Mouse (Mus musculus) hindbrain, embryonic 15.5 days (tissue): ENCODE measurements around the gene Vwa8. TPM values are rescaled to one million over a fixed set of nuclear protein-coding genes. Genes with fewer than 3 reads are reported as not detected.

Source experiments
- ATAC-seq: fragments of 200-750 bp; cut with Nextera tagmentation; 2 replicates; pipeline ENCODE4 v1.8.0; 2017; ENCODE audit warnings: low read depth, moderate number of reproducible peaks, moderate TSS enrichment; ENCODE audit not compliant: low FRiP score
- H3K27ac ChIP-seq: fragments of 300-500 bp; sonication (generic); replicated peaks from 2 replicates; pipeline ENCODE4 v1.5.1; 2015; ENCODE audit warnings: mild to moderate bottlenecking, inconsistent platforms
- H3K27me3 ChIP-seq: fragments of 300-500 bp; sonication (generic); 2 replicates; pipeline ENCODE4 v1.6.1; 2015; ENCODE audit warnings: control low read depth, inconsistent platforms
- H3K36me3 ChIP-seq: fragments of 300-500 bp; sonication (generic); 2 replicates; pipeline ENCODE4 v1.6.1; 2015; ENCODE audit warnings: control low read depth, inconsistent platforms
- H3K4me1 ChIP-seq: fragments of 300-500 bp; sonication (generic); replicated peaks from 2 replicates; pipeline ENCODE4 v1.6.1; 2015; ENCODE audit warnings: control low read depth, inconsistent platforms
- H3K4me2 ChIP-seq: fragments of 300-500 bp; sonication (generic); 2 replicates; pipeline ENCODE4 v1.6.1; 2015; ENCODE audit warnings: moderate library complexity, mild to moderate bottlenecking, inconsistent platforms
- H3K4me3 ChIP-seq: fragments of 300-500 bp; sonication (generic); 2 replicates; pipeline ENCODE4 v1.5.1; 2015; ENCODE audit warnings: mild to moderate bottlenecking, inconsistent platforms
- H3K9ac ChIP-seq: fragments of 300-500 bp; sonication (generic); 2 replicates; pipeline ENCODE4 v1.6.1; 2015; ENCODE audit warnings: inconsistent platforms
- H3K9me3 ChIP-seq: fragments of 300-500 bp; sonication (generic); 2 replicates; pipeline ENCODE4 v1.6.1; 2016; ENCODE audit warnings: control low read depth, inconsistent platforms
- WGBS: fragments of 180-500 bp; shearing (Covaris S2); methylation state at CpG from one replicate; pipeline ENCODE4 v1.1.7; 2015; 5-methylcytosine and 5-hydroxymethylcytosine counted together
- polyA plus RNA-seq: library from polyadenylated mRNA; unstranded; fragments of >200 nt; fragmentation: Nextera tagmentation; extraction: Ambion mirVana; gene quantifications from 2 replicates; pipeline ENCODE4 v1.2.1, GENCODE M21; 2015

Vwa8 gene
- polyA plus RNA-seq, 1 experiment from 2014 or later = 7.1 TPM

- no peak; the same call in 1 of the 2 replicates for ATAC-seq
- H3K4me2 ChIP-seq = no peak overlapping the region
- no peaks in the 10 kb centered on the region for H3K9me3 ChIP-seq
- no peak overlapping the region for H3K9ac ChIP-seq
- 72% methylated on average over 11 of the region's 11 CpGs for WGBS
- H3K36me3 ChIP-seq = no peaks in the 10 kb centered on the region
- no peak overlapping the region for H3K27ac ChIP-seq
- H3K4me3 ChIP-seq = no peak overlapping the region
- H3K4me1 ChIP-seq = 0 out of 2 replicates have a peak, but pooled peaks cover 3% of the 10 kb centered on the region
- no peaks in the 10 kb centered on the region for H3K27me3 ChIP-seq
Measured at GRCm38 (mm10) chr14:79049544-79049943, 200.7 kb downstream of the Vwa8 start.

- no peaks in the 10 kb centered on the region for H3K9me3 ChIP-seq
- H3K4me1 ChIP-seq = peaks cover 3% of the 10 kb centered on the region; the same call in 1 of the 2 replicates
- H3K4me2 ChIP-seq = no peak overlapping the region
- H3K4me3 ChIP-seq = no peak overlapping the region
- 89% methylated on average over 3 of the region's 3 CpGs for WGBS
- no peaks in the 10 kb centered on the region for H3K27me3 ChIP-seq
- no peak overlapping the region for H3K9ac ChIP-seq
- no peak overlapping the region for H3K27ac ChIP-seq
- no peak for ATAC-seq
- H3K36me3 ChIP-seq = no peaks in the 10 kb centered on the region
Measured at GRCm38 (mm10) chr14:79065636-79066035, 216.8 kb downstream of the Vwa8 start.

- 80% methylated on average over 1 of the region's 1 CpGs for WGBS
- Histone ChIP-seq H3K9me3 (no peaks in the 10 kb centered on the region), H3K36me3 (no peaks in the 10 kb centered on the region), H3K4me2 (no peak overlapping the region), H3K27me3 (no peaks in the 10 kb centered on the region), H3K4me1 (peaks cover 3% of the 10 kb centered on the region; the same call in 1 of the 2 replicates), H3K4me3 (no peak overlapping the region), H3K9ac (no peak overlapping the region), H3K27ac (no peak overlapping the region)
- no peak for ATAC-seq
Measured at GRCm38 (mm10) chr14:79069515-79069914, 220.7 kb downstream of the Vwa8 start.

- H3K27me3 ChIP-seq = no peaks in the 10 kb centered on the region
- H3K36me3 ChIP-seq = no peaks in the 10 kb centered on the region
- ATAC-seq = no peak
- 88% methylated on average over 8 of the region's 8 CpGs for WGBS
- H3K9ac ChIP-seq = no peak overlapping the region
- H3K27ac ChIP-seq = no peak overlapping the region
- H3K4me1 ChIP-seq = no peaks in the 10 kb centered on the region
- H3K9me3 ChIP-seq = no peaks in the 10 kb centered on the region
- no peak overlapping the region for H3K4me2 ChIP-seq
- H3K4me3 ChIP-seq = no peak overlapping the region
Measured at GRCm38 (mm10) chr14:79074786-79075185, 225.9 kb downstream of the Vwa8 start.

- H3K36me3 ChIP-seq = no peaks in the 10 kb centered on the region
- ATAC-seq = no peak
- H3K4me1 ChIP-seq = no peaks in the 10 kb centered on the region
- WGBS = 90% methylated on average over 9 of the region's 9 CpGs
- H3K27me3 ChIP-seq = no peaks in the 10 kb centered on the region
- no peak overlapping the region for H3K4me2 ChIP-seq
- H3K27ac ChIP-seq = no peak overlapping the region
- no peak overlapping the region for H3K9ac ChIP-seq
- H3K9me3 ChIP-seq = no peaks in the 10 kb centered on the region
- no peak overlapping the region for H3K4me3 ChIP-seq
Measured at GRCm38 (mm10) chr14:79076560-79077300, 227.9 kb downstream of the Vwa8 start.

GRCm38 (mm10) chr14:79083573-79083972 lies 234.7 kb downstream of the Vwa8 start:
- no peak for ATAC-seq

GRCm38 (mm10) chr14:79086006-79086405 lies 237.2 kb downstream of the Vwa8 start:
- H3K27ac ChIP-seq = no peak overlapping the region
- ATAC-seq = no peak
- 84% methylated on average over 5 of the region's 5 CpGs for WGBS
- H3K4me1 ChIP-seq = no peaks in the 10 kb centered on the region; the same call in 1 of the 2 replicates
- H3K4me3 ChIP-seq = no peak overlapping the region
- H3K4me2 ChIP-seq = no peak overlapping the region
- no peak overlapping the region for H3K9ac ChIP-seq
- no peaks in the 10 kb centered on the region for H3K9me3 ChIP-seq
- no peaks in the 10 kb centered on the region for H3K36me3 ChIP-seq
- no peaks in the 10 kb centered on the region for H3K27me3 ChIP-seq

More at GRCm38 (mm10) chr14:79083573-79083972, 234.7 kb downstream of the Vwa8 start:
- Histone ChIP-seq H3K9ac (no peak overlapping the region), H3K9me3 (no peaks in the 10 kb centered on the region), H3K4me2 (no peak overlapping the region), H3K36me3 (no peaks in the 10 kb centered on the region), H3K4me1 (no peaks in the 10 kb centered on the region), H3K27ac (no peak overlapping the region), H3K27me3 (no peaks in the 10 kb centered on the region), H3K4me3 (no peak overlapping the region)
- WGBS = 83% methylated on average over 7 of the region's 7 CpGs

GRCm38 (mm10) chr14:79089464-79089863 lies 240.6 kb downstream of the Vwa8 start:
- no peaks in the 10 kb centered on the region for H3K27me3 ChIP-seq
- peaks cover 2% of the 10 kb centered on the region; the same call in 1 of the 2 replicates for H3K9me3 ChIP-seq
- no peaks in the 10 kb centered on the region; the same call in 1 of the 2 replicates for H3K4me1 ChIP-seq
- H3K4me2 ChIP-seq = no peak overlapping the region
- H3K36me3 ChIP-seq = peaks cover 7% of the 10 kb centered on the region
- no peak overlapping the region for H3K9ac ChIP-seq
- H3K27ac ChIP-seq = no peak overlapping the region
- 27% methylated on average over 2 of the region's 2 CpGs for WGBS
- H3K4me3 ChIP-seq = no peak overlapping the region
- ATAC-seq = peak; percentile 56; the same call in 1 of the 2 replicates

- ATAC-seq = no peak
Measured at GRCm38 (mm10) chr14:79097181-79097580, 248.3 kb downstream of the Vwa8 start.

GRCm38 (mm10) chr14:79106655-79107515 lies 258.0 kb downstream of the Vwa8 start:
- Histone ChIP-seq H3K36me3 (no peaks in the 10 kb centered on the region), H3K27ac (no peak overlapping the region), H3K27me3 (no peaks in the 10 kb centered on the region), H3K9me3 (no peaks in the 10 kb centered on the region), H3K4me1 (peaks cover 3% of the 10 kb centered on the region; the same call in 1 of the 2 replicates), H3K4me3 (no peak overlapping the region), H3K9ac (no peak overlapping the region), H3K4me2 (peak overlapping the region; percentile 43)
- ATAC-seq = peak; percentile 89
- 29% methylated on average over 14 of the region's 14 CpGs for WGBS

More at GRCm38 (mm10) chr14:79097181-79097580, 248.3 kb downstream of the Vwa8 start:
- Histone ChIP-seq H3K4me3 (no peak overlapping the region), H3K27ac (no peak overlapping the region), H3K9ac (no peak overlapping the region), H3K27me3 (no peaks in the 10 kb centered on the region), H3K36me3 (peaks cover 14% of the 10 kb centered on the region), H3K9me3 (peaks cover 4% of the 10 kb centered on the region; the same call in 1 of the 2 replicates), H3K4me2 (no peak overlapping the region), H3K4me1 (no peaks in the 10 kb centered on the region)
- 90% methylated on average over 12 of the region's 12 CpGs for WGBS

GRCm38 (mm10) chr14:79109375-79109774 lies 260.5 kb downstream of the Vwa8 start:
- ATAC-seq = no peak

GRCm38 (mm10) chr14:79110012-79110411 lies 261.2 kb downstream of the Vwa8 start:
- H3K36me3 ChIP-seq = no peaks in the 10 kb centered on the region
- no peaks in the 10 kb centered on the region for H3K9me3 ChIP-seq
- H3K4me3 ChIP-seq = no peak overlapping the region
- 65% methylated on average over 3 of the region's 3 CpGs for WGBS
- ATAC-seq = no peak
- H3K27me3 ChIP-seq = no peaks in the 10 kb centered on the region
- H3K4me2 ChIP-seq = no peak overlapping the region
- peaks cover 3% of the 10 kb centered on the region; the same call in 1 of the 2 replicates for H3K4me1 ChIP-seq
- no peak overlapping the region for H3K27ac ChIP-seq
- H3K9ac ChIP-seq = no peak overlapping the region

More at GRCm38 (mm10) chr14:79109375-79109774, 260.5 kb downstream of the Vwa8 start:
- H3K4me1 ChIP-seq = peaks cover 3% of the 10 kb centered on the region; the same call in 1 of the 2 replicates
- H3K9me3 ChIP-seq = no peaks in the 10 kb centered on the region
- WGBS = 32% methylated on average over 1 of the region's 1 CpGs
- no peaks in the 10 kb centered on the region for H3K36me3 ChIP-seq
- H3K4me3 ChIP-seq = no peak overlapping the region
- H3K9ac ChIP-seq = no peak overlapping the region
- H3K27ac ChIP-seq = no peak overlapping the region
- no peak overlapping the region for H3K4me2 ChIP-seq
- no peaks in the 10 kb centered on the region for H3K27me3 ChIP-seq
